Mouse (Mus musculus) thymus, adult 2 months (tissue): ENCODE measurements around the gene Kctd19. TPM values are rescaled to one million over a fixed set of nuclear protein-coding genes. Genes with fewer than 3 reads are reported as not detected.

ENCODE experiments used
- DNase-seq: peaks from one replicate; pipeline ENCODE4 v3.0.0; 2021
- H3K27ac ChIP-seq: fragments of 200-500 bp; 2 replicates; pipeline ENCODE4 v1.5.1; 2012; ENCODE audit warnings: low read length, control low read depth; ENCODE audit not compliant: control insufficient read depth, insufficient read depth
- H3K27me3 ChIP-seq: fragments of 200-500 bp; 2 replicates; pipeline ENCODE4 v1.6.1; 2012; ENCODE audit warnings: mild to moderate bottlenecking, low read length, moderate library complexity, mixed read lengths; ENCODE audit not compliant: control insufficient read depth, insufficient read depth
- H3K36me3 ChIP-seq: fragments of 200-500 bp; 2 replicates; pipeline ENCODE4 v1.6.1; 2012; ENCODE audit warnings: mild to moderate bottlenecking, low read length, moderate library complexity; ENCODE audit not compliant: control insufficient read depth, insufficient read depth
- H3K4me1 ChIP-seq: fragments of 200-500 bp; replicated peaks from 2 replicates; pipeline ENCODE4 v1.6.1; 2012; ENCODE audit warnings: low read length; ENCODE audit not compliant: control insufficient read depth, insufficient read depth
- H3K4me3 ChIP-seq: fragments of 200-500 bp; 2 replicates; pipeline ENCODE4 v1.5.1; 2012; ENCODE audit warnings: mild to moderate bottlenecking, low read length, control low read depth, moderate library complexity; ENCODE audit not compliant: control insufficient read depth, insufficient read depth
- CTCF ChIP-seq: fragments of 200-500 bp; IDR thresholded peaks from 2 replicates; pipeline ENCODE4 v1.5.1; 2012; ENCODE audit warnings: mild to moderate bottlenecking, control low read depth, low read length, moderate library complexity, borderline replicate concordance; ENCODE audit not compliant: control insufficient read depth, poor library complexity, insufficient read depth; ENCODE audit errors: extremely low read depth
- POLR2A ChIP-seq: fragments of 200-500 bp; IDR thresholded peaks from 2 replicates; pipeline ENCODE4 v1.6.1; 2012; ENCODE audit warnings: mild to moderate bottlenecking, low read length, control low read depth, moderate library complexity; ENCODE audit not compliant: control insufficient read depth, poor library complexity, insufficient read depth; ENCODE audit errors: extremely low read depth
- WGBS: fragments of 180-500 bp; shearing (Covaris S2); methylation state at CpG from one replicate; pipeline ENCODE4 v1.1.7; 2018; 5-methylcytosine and 5-hydroxymethylcytosine counted together
- polyA plus RNA-seq: library from polyadenylated mRNA; depleted of rRNA; stranded (reverse); fragments of >200 nt; gene quantifications from 2 replicates; pipeline ENCODE4 v1.2.3, GENCODE M21; 2012

Kctd19 gene
- polyA plus RNA-seq, 1 experiment, result 0.07 TPM

- H3K4me1 ChIP-seq, result peaks cover 7% of the 10 kb centered on the region; the same call in 1 of the 2 replicates
- no peak for DNase-seq
- H3K4me3 ChIP-seq, result no peak overlapping the region
- 87% methylated on average over 6 of the region's 6 CpGs for WGBS
- H3K27me3 ChIP-seq, result no peaks in the 10 kb centered on the region
- TF ChIP-seq CTCF, result no peak
- H3K36me3 ChIP-seq, result no peaks in the 10 kb centered on the region
- no peak overlapping the region for H3K27ac ChIP-seq
These were observed 24.2 kb downstream of the Kctd19 start for GRCm38 (mm10) chr8:105389096-105389495.

DNA sequence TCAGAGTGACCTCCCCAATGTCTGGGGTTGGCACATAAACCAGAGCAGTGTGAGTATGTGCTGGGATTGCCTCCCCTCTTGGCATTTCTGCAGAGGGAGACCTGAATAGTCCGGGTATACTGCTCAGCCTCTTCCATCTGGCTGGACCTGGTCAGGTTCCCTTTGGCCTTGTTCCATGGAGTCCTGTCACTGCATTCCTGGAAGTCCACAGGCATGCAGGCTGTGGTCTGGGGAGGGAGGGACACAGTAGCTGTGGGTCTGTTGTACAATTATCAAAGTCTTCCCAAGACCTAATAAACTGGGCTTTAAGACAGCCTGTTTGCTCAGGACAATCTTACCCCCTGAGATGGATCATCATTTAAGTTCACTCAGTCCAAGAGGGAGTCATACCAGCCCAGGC is 26.2 kb downstream of the Kctd19 start:
- TF ChIP-seq POLR2A (no peak), CTCF (no peak)
- DNase-seq, result no peak
- Histone ChIP-seq H3K27me3 (no peaks in the 10 kb centered on the region), H3K36me3 (no peaks in the 10 kb centered on the region), H3K4me1 (peaks cover 3% of the 10 kb centered on the region; the same call in 1 of the 2 replicates), H3K4me3 (no peak overlapping the region), H3K27ac (no peak overlapping the region)
- 79% methylated on average over 1 of the region's 1 CpGs for WGBS

- Histone ChIP-seq H3K36me3 (no peaks in the 10 kb centered on the region), H3K27me3 (no peaks in the 10 kb centered on the region), H3K27ac (no peak overlapping the region), H3K4me1 (no peaks in the 10 kb centered on the region), H3K4me3 (no peak overlapping the region)
- 96% methylated on average over 2 of the region's 2 CpGs for WGBS
- DNase-seq, result no peak
- TF ChIP-seq POLR2A (no peak), CTCF (no peak)
These were observed 29.2 kb downstream of the Kctd19 start for GRCm38 (mm10) chr8:105384070-105384469.

DNA sequence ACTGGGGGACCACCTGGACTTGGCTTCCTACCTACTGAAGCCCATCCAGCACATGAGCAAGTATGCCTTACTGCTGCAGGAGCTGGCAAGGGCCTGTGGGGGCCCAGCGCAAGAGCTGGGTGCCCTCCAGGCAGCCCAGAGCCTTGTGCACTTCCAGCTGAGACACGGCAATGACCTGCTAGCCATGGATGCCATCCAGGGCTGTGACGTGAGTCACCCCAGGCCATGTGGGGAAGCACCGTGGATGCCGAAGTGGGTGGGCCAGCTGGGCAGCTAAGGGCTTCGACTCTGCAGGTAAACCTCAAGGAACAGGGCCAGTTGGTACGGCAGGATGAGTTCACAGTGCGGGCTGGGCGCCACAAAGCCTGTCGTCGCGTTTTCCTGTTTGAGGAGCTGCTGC is 33.0 kb downstream of the Kctd19 start:
- 66% methylated on average over 12 of the region's 12 CpGs for WGBS
- no peak for DNase-seq
- no peaks in the 10 kb centered on the region for H3K27me3 ChIP-seq
- TF ChIP-seq POLR2A (no peak), CTCF (no peak)
- H3K36me3 ChIP-seq, result no peaks in the 10 kb centered on the region
- H3K4me3 ChIP-seq, result no peak overlapping the region
- H3K4me1 ChIP-seq, result no peaks in the 10 kb centered on the region
- no peak overlapping the region for H3K27ac ChIP-seq

GRCm38 (mm10) chr8:105378673-105379072 is 34.6 kb downstream of the Kctd19 start:
- H3K4me3 ChIP-seq, result no peak overlapping the region
- H3K27me3 ChIP-seq, result no peaks in the 10 kb centered on the region
- H3K36me3 ChIP-seq, result no peaks in the 10 kb centered on the region
- no peak for TF ChIP-seq POLR2A
- no peak overlapping the region for H3K27ac ChIP-seq
- H3K4me1 ChIP-seq, result no peaks in the 10 kb centered on the region
- 57% methylated on average over 19 of the region's 19 CpGs for WGBS
- no peak for DNase-seq

- WGBS, result 65% methylated on average over 33 of the region's 33 CpGs
- no peak for TF ChIP-seq CTCF
- no peak for TF ChIP-seq POLR2A
- Histone ChIP-seq H3K27ac (no peak overlapping the region), H3K4me3 (no peak overlapping the region), H3K4me1 (no peaks in the 10 kb centered on the region), H3K36me3 (no peaks in the 10 kb centered on the region), H3K27me3 (no peaks in the 10 kb centered on the region)
- no peak for DNase-seq
These were observed 38.8 kb downstream of the Kctd19 start for GRCm38 (mm10) chr8:105374513-105374966.

DNA sequence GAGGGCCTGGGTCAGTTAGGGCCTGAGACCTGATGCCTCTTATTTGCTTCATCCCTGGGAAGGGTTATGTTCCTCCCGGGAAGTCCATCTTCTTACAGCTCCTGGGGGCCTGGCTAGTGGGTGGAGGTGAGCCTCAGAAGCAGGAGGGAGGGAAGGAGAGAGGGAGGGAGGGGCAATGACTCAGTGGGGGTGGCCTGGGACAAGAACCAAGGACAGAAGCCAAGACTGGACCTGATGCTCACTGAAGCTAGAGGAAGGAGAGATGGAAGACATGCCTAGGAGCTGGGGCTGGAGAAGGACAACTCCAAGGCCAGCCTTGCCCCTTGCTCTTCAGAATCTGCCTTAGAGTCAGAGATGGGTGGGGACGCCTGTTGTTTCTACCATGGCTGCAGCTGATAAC is 40.3 kb downstream of the Kctd19 start, which contains the start of gene Plekhg4:
Gene Plekhg4, plus strand, starts transcription at position 243 of the 400 bp plus-strand sequence.
- Histone ChIP-seq H3K4me3 (no peak within 1 kb of the TSS), H3K36me3 (no peaks in the 10 kb centered on the region), H3K27me3 (no peaks in the 10 kb centered on the region), H3K4me1 (no peaks in the 10 kb centered on the region), H3K27ac (no peak within 1 kb of the TSS)
- no peak for TF ChIP-seq CTCF
- TF ChIP-seq POLR2A, result no peak
- WGBS, result 77% methylated on average over 2 of the region's 2 CpGs
- DNase-seq, result no peak
